Mouse (Mus musculus) hindbrain, postnatal 0 days (tissue): Measurements from ENCODE around the gene Oxct1. TPM values are rescaled to one million over a fixed set of nuclear protein-coding genes. Genes with fewer than 3 reads are reported as not detected.
A peak's percentile ranks its signal among the peaks of the same experiment; 100 is the strongest.

Experiments
- ATAC-seq: fragments of 200-750 bp; cut with Nextera tagmentation; 2 replicates; pipeline ENCODE4 v1.8.0; 2017; ENCODE audit warnings: mild to moderate bottlenecking, moderate TSS enrichment, moderate library complexity
- DNase-seq: peaks from one replicate; pipeline ENCODE4 v3.0.0-alpha.2; 2015; ENCODE audit warnings: low spot score
- H3K27ac ChIP-seq: fragments of 300-500 bp; sonication (generic); 2 replicates; pipeline ENCODE4 v1.5.1; 2014; ENCODE audit warnings: mild to moderate bottlenecking
- H3K27me3 ChIP-seq: fragments of 300-500 bp; sonication (generic); 2 replicates; pipeline ENCODE4 v1.6.1; 2014; ENCODE audit warnings: low read length, mixed read lengths; ENCODE audit not compliant: insufficient read depth
- H3K36me3 ChIP-seq: fragments of 300-500 bp; sonication (generic); 2 replicates; pipeline ENCODE4 v1.6.1; 2014; ENCODE audit warnings: low read length, mixed read lengths; ENCODE audit not compliant: insufficient read depth
- H3K4me1 ChIP-seq: fragments of 300-500 bp; sonication (generic); 2 replicates; pipeline ENCODE4 v1.6.1; 2014; ENCODE audit warnings: antibody characterized with exemption, low read length, mixed read lengths; ENCODE audit not compliant: insufficient read depth
- H3K4me2 ChIP-seq: fragments of 300-500 bp; sonication (generic); 2 replicates; pipeline ENCODE4 v1.6.1; 2014; ENCODE audit warnings: low read depth, mild to moderate bottlenecking, low read length, moderate library complexity, mixed read lengths
- H3K4me3 ChIP-seq: fragments of 300-500 bp; sonication (generic); 2 replicates; pipeline ENCODE4 v1.5.1; 2014; ENCODE audit warnings: low read length
- H3K9ac ChIP-seq: fragments of 300-500 bp; sonication (generic); replicated peaks from 2 replicates; pipeline ENCODE4 v1.6.1; 2014; ENCODE audit warnings: mild to moderate bottlenecking, low read length, moderate library complexity, mixed read lengths
- H3K9me3 ChIP-seq: fragments of 300-500 bp; sonication (generic); 2 replicates; pipeline ENCODE4 v1.6.1; 2016; ENCODE audit warnings: low read length, mixed read lengths
- CTCF ChIP-seq: IDR thresholded peaks from 2 replicates; pipeline ENCODE4 v1.5.1; 2016; ENCODE audit warnings: antibody characterized with exemption, control low read depth, low read depth
- WGBS: fragments of 180-500 bp; shearing (Covaris S2); extraction: QIAGEN DNeasy Blood & Tissue Kit; methylation state at CpG from one replicate; pipeline ENCODE4 v1.1.7; 2014; 5-methylcytosine and 5-hydroxymethylcytosine counted together
- polyA plus RNA-seq: library from polyadenylated mRNA; unstranded; fragments of >200 nt; fragmentation: Nextera tagmentation; extraction: Ambion mirVana; gene quantifications from 2 replicates; pipeline ENCODE4 v1.2.1, GENCODE M21; 2015
- total RNA-seq: library from RNA; depleted of rRNA; stranded (reverse); fragments of >200 nt; gene quantifications from 2 replicates; pipeline ENCODE4 v1.2.3, GENCODE M21; 2014

Gene Oxct1
- total and polyA plus RNA-seq, 2 experiments from 2014 or later, result 226 to 457 TPM

DNA sequence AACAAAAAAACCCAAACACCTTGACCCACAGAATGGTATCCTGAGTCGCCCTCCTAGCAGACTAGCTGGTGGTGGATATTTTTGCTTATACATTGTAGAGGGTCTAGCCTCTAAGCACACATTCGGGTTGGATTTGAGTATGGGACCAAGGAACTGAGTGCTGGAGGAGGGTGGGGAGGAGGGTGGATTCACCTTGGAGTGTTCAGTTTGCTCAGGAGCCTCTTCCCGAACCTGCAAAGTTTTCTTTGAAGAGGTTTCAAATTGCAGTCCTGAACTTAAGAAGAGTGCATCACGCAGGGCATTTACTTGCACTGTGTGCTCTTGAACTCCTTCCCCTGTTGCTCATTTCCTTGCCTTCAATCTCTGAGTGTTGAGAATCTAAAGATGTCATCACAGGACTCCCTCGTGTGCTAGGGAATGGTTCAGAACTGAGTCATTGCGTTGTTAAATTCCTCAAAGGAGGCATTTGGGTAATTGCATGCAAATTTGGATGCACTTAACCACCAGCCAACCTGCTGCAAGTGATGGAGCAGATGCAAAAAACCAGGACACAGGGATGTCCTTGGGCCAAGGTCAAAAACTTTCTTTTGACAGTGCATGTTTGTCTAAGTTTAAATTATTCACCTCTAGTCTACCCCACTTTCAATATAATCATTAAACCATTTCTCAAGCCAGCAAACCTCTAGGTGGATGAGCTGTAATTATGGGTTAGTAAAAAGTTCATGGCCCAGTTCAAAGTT lies 1.7 kb downstream of the Oxct1 start:
- ATAC-seq, result no peak
- Histone ChIP-seq H3K9me3 (no peaks in the 10 kb centered on the region), H3K9ac (peak overlapping the region; percentile 93), H3K36me3 (no peaks in the 10 kb centered on the region), H3K4me3 (peak overlapping the region; percentile 92), H3K27me3 (no peaks in the 10 kb centered on the region), H3K4me2 (peak overlapping the region; percentile 65), H3K4me1 (peaks cover 11% of the 10 kb centered on the region), H3K27ac (peak overlapping the region; percentile 97)
- no peak for TF ChIP-seq CTCF
- DNase-seq, result peak; percentile 8
- 7% methylated on average over 6 of the region's 6 CpGs for WGBS

DNA sequence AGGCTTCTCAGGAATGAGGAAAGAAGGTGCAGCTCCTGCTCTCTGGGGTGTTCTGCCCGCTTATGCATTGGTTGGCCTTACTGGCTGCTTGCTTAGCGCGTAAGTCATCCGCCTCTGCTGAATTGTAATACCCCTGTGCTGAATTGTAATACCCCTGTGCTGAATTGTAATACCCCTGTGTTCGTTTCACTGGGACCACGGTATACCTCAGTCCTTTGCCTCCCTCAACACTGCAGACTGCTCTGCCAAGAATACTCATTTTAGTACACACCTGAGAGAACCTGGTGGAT lies 2.2 kb downstream of the Oxct1 start:
- Histone ChIP-seq H3K4me1 (peaks cover 11% of the 10 kb centered on the region), H3K36me3 (no peaks in the 10 kb centered on the region), H3K4me2 (peak overlapping the region; percentile 65), H3K4me3 (no peak overlapping the region), H3K9ac (no peak overlapping the region), H3K27ac (no peak overlapping the region), H3K9me3 (no peaks in the 10 kb centered on the region), H3K27me3 (no peaks in the 10 kb centered on the region)
- TF ChIP-seq CTCF, result no peak
- WGBS, result 74% methylated on average over 6 of the region's 6 CpGs
- DNase-seq, result no peak
- ATAC-seq, result no peak

DNA sequence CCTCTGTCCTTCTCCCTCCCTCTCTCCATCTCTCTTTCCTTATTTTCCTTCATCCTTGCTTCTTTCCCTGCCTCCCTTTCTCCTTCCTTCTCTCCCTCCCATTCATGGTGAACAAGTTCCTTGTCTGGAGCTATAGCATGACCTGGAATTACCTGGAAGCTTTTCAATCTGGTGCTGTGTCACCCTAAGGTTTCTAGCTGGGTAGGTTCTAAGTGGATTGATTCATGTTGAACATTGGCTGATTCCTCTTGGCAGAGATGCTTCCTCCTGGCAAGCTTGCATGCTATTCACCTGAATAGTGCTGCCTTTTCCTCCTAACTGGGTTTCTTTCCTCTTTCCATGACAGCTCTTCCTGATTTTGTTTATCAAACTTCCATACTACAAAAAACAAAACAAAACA lies 2.8 kb downstream of the Oxct1 start:
- Histone ChIP-seq H3K4me2 (no peak overlapping the region), H3K4me1 (peaks cover 11% of the 10 kb centered on the region), H3K4me3 (no peak overlapping the region), H3K27ac (no peak overlapping the region), H3K36me3 (no peaks in the 10 kb centered on the region), H3K27me3 (no peaks in the 10 kb centered on the region), H3K9ac (no peak overlapping the region), H3K9me3 (no peaks in the 10 kb centered on the region)
- no peak for TF ChIP-seq CTCF
- DNase-seq (no peak), ATAC-seq (no peak)

DNA sequence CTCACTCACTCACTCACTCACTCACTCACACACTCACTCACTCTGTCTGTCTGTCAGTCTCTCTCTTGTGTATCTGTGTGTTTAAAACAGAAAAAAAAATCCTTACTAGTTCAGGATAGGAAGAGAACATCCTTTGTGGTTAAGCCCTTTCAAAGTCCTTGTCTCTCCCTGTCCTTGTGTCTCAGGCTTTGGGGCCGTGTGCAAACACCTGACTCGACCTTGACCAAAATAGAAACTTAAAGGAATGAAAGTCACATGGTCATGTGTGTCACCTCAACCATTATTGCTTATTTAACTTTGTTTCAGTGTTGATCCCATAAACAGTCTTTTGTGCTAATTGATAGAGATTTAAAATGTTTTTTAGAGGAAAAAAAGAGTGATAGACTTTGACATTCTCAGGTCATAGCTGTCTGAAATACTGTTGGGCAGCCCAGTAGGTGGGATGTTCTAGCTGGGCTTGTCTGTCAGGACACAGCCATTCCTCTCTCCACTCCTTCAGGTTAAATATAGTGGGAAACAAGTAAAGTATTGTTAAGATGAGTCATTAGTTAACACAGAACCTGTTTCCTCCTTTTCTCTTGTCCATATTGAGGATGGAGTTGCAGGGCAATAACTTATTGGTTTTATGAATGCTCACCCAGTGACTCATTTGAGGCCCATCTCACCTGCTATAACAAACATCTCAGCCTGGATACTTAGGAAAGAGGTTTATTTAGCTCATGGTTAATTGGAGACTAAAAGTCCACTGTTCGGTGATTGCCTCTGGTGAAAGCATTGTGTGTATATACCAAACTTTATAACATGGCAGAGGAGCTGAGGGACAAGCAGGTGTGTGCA lies 7.2 kb downstream of the Oxct1 start:
- no peaks in the 10 kb centered on the region for H3K27me3 ChIP-seq
- no peaks in the 10 kb centered on the region for H3K9me3 ChIP-seq
- no peak overlapping the region for H3K4me2 ChIP-seq
- no peak overlapping the region for H3K9ac ChIP-seq
- H3K4me1 ChIP-seq, result peaks cover 1% of the 10 kb centered on the region; the same call in 1 of the 2 replicates
- H3K36me3 ChIP-seq, result peaks cover 18% of the 10 kb centered on the region
- H3K4me3 ChIP-seq, result no peak overlapping the region
- TF ChIP-seq CTCF, result no peak
- no peak overlapping the region for H3K27ac ChIP-seq
- no peak for ATAC-seq
- 78% methylated on average over 3 of the region's 3 CpGs for WGBS
- DNase-seq, result no peak

DNA sequence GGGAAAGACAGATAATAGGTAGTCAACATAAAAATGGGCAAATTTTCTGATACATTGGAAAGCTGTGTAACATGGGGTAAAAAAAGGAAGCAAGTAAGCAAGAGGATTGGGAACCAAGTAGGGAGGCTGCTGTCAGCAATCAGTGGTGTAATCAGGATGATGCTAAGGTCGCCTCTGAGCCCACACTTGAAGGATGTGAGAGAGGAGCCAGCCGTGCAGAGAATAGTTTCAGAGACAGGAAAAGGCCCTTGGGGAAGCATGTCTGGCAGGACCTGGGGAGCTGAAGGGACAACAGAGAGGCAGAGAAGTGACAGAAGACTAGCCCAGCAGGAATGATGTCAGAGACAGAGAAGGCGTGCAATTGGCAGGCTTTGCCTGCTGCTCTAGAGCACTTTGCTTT lies 16.2 kb downstream of the Oxct1 start:
- WGBS, result 63% methylated on average over 3 of the region's 3 CpGs
- no peaks in the 10 kb centered on the region for H3K27me3 ChIP-seq
- no peak for DNase-seq

DNA sequence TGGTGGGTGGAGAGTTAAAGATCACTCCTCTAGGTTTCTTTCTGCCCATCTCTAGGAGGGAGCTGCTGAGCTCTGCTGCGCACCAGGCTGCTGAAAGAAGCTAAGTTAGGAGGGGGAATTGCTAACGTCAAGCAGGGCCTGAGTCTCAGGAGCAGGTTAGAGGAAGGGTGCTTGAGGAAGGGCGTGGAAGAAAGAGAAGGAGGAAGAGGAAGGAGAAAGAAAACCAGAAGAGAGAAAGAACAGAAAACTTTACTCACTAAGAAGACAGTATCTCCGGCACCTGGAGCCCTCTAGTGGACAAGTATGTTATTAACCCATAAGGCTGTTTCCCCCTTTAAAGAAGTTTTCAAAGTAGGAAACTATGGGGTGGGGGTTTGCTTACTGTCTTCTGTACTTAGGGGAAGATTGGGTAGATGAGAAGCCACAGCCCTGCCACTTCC lies 16.9 kb downstream of the Oxct1 start:
- H3K4me3 ChIP-seq, result no peak overlapping the region
- H3K4me2 ChIP-seq, result no peak overlapping the region
- 30% methylated on average over 4 of the region's 4 CpGs for WGBS
- peak; percentile 73 for TF ChIP-seq CTCF
- no peak overlapping the region for H3K9ac ChIP-seq
- H3K4me1 ChIP-seq, result no peaks in the 10 kb centered on the region
- no peak overlapping the region for H3K27ac ChIP-seq
- DNase-seq, result peak; percentile 61
- H3K36me3 ChIP-seq, result peaks cover 30% of the 10 kb centered on the region
- ATAC-seq, result 0 out of 2 replicates have a peak, but pooled peaks have one; percentile 47
- H3K9me3 ChIP-seq, result no peaks in the 10 kb centered on the region
- H3K27me3 ChIP-seq, result no peaks in the 10 kb centered on the region

More for the DNA sequence above, 16.2 kb downstream of the Oxct1 start:
- Histone ChIP-seq H3K36me3 (peaks cover 30% of the 10 kb centered on the region), H3K4me1 (no peaks in the 10 kb centered on the region), H3K4me2 (no peak overlapping the region), H3K27ac (no peak overlapping the region), H3K9ac (no peak overlapping the region), H3K4me3 (no peak overlapping the region), H3K9me3 (no peaks in the 10 kb centered on the region)
- TF ChIP-seq CTCF, result no peak
- ATAC-seq, result no peak

DNA sequence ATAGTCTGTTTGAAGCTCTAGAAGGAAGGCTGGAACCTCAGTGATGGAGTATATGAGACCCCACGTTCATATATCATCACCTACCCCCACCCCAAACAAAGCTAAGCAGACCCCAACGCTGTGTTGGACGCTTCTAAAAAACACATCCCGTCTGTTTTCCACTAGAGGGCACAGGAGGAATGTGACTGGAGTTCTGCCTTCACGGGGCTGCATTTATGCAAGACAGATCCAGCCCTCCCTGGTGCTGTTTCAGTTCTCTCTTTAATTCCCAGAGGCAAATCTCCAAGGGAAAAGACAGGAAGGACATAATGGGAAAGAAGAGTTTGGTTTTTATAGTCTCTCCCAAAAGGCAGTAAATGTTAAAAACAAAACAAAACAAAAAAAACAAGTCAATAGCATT lies 30.4 kb downstream of the Oxct1 start:
- Histone ChIP-seq H3K4me2 (no peak overlapping the region), H3K4me1 (no peaks in the 10 kb centered on the region), H3K27ac (no peak overlapping the region), H3K27me3 (no peaks in the 10 kb centered on the region), H3K9me3 (no peaks in the 10 kb centered on the region), H3K4me3 (no peak overlapping the region), H3K9ac (no peak overlapping the region), H3K36me3 (peaks cover 45% of the 10 kb centered on the region)
- ATAC-seq (peak; percentile 88), DNase-seq (peak; percentile 78)
- peak; percentile 85 for TF ChIP-seq CTCF
- WGBS, result 18% methylated on average over 5 of the region's 5 CpGs
